Mouse (Mus musculus) telencephalon, adult 2 months (tissue): ENCODE results near the gene Kdm2a.

Experiments
- DNase-seq: peaks from one replicate; pipeline ENCODE4 v3.0.0-alpha.2; 2011; ENCODE audit warnings: low read depth, low spot score

Gene Kdm2a

GRCm38 (mm10) chr19:4397798-4398629 lies at the start of gene Kdm2a:
Gene Kdm2a, minus strand, starts transcription at chr19:4398285.
- no peak for DNase-seq

- no peak for DNase-seq
Observed at GRCm38 (mm10) chr19:4447445-4447844, 49.4 kb upstream of the Kdm2a start.

- no peak for DNase-seq
Observed at GRCm38 (mm10) chr19:4446661-4447420, 48.8 kb upstream of the Kdm2a start.

GRCm38 (mm10) chr19:4442408-4442807 lies 44.3 kb upstream of the Kdm2a start:
- no peak for DNase-seq

GRCm38 (mm10) chr19:4441621-4442161 lies 43.6 kb upstream of the Kdm2a start:
- DNase-seq: no peak

- DNase-seq: no peak
Observed at GRCm38 (mm10) chr19:4441090-4441591, 43.1 kb upstream of the Kdm2a start.

- no peak for DNase-seq
Observed at GRCm38 (mm10) chr19:4440222-4440621, 42.1 kb upstream of the Kdm2a start.

- no peak for DNase-seq
Observed at GRCm38 (mm10) chr19:4439161-4439801, 41.2 kb upstream of the Kdm2a start, which contains the start of gene Rhod. Gene Rhod, minus strand, starts transcription at chr19:4439432.

GRCm38 (mm10) chr19:4438791-4439160 lies 40.7 kb upstream of the Kdm2a start:
- no peak for DNase-seq

GRCm38 (mm10) chr19:4437886-4438285 lies 39.8 kb upstream of the Kdm2a start:
- DNase-seq: no peak

GRCm38 (mm10) chr19:4436254-4436653 lies 38.2 kb upstream of the Kdm2a start:
- DNase-seq: no peak

GRCm38 (mm10) chr19:4434999-4435398 lies 36.9 kb upstream of the Kdm2a start:
- DNase-seq: no peak

- no peak for DNase-seq
Observed at GRCm38 (mm10) chr19:4433756-4434155, 35.7 kb upstream of the Kdm2a start.

- no peak for DNase-seq
Observed at GRCm38 (mm10) chr19:4430091-4430620, 32.1 kb upstream of the Kdm2a start.

GRCm38 (mm10) chr19:4425610-4426366 lies 27.7 kb upstream of the Kdm2a start:
- DNase-seq: no peak

- DNase-seq: no peak
Observed at GRCm38 (mm10) chr19:4423021-4423420, 24.9 kb upstream of the Kdm2a start.

- DNase-seq: no peak
Observed at GRCm38 (mm10) chr19:4422581-4422980, 24.5 kb upstream of the Kdm2a start.

GRCm38 (mm10) chr19:4420153-4420910 lies 22.2 kb upstream of the Kdm2a start:
- DNase-seq: no peak

GRCm38 (mm10) chr19:4419711-4420110 lies 21.6 kb upstream of the Kdm2a start:
- DNase-seq: no peak

GRCm38 (mm10) chr19:4417713-4418112 lies 19.6 kb upstream of the Kdm2a start:
- no peak for DNase-seq
